Mouse (Mus musculus) fibroblast of lung, adult 2 months (primary cell): ENCODE data around the gene Stag1.

ENCODE experiments used
- DNase-seq: peaks from one replicate; pipeline ENCODE4 v3.0.0-alpha.2; 2011; ENCODE audit warnings: low read depth

The Stag1 gene

GRCm38 (mm10) chr9:100597546-100597945 is at the start of gene Stag1:
TSS of gene Stag1 (plus strand) at chr9:100597798.
- no peak for DNase-seq

- no peak for DNase-seq
Observed at GRCm38 (mm10) chr9:100548313-100548712, 49.3 kb upstream of the Stag1 start.

- no peak for DNase-seq
Observed at GRCm38 (mm10) chr9:100555686-100556085, 41.9 kb upstream of the Stag1 start.

GRCm38 (mm10) chr9:100558023-100558573 is 39.5 kb upstream of the Stag1 start:
- DNase-seq, result no peak

GRCm38 (mm10) chr9:100558991-100559390 is 38.6 kb upstream of the Stag1 start:
- no peak for DNase-seq

GRCm38 (mm10) chr9:100560251-100560890 is 37.2 kb upstream of the Stag1 start:
- no peak for DNase-seq

- DNase-seq, result no peak
Observed at GRCm38 (mm10) chr9:100569798-100570625, 27.6 kb upstream of the Stag1 start.

GRCm38 (mm10) chr9:100570626-100571233 is 26.9 kb upstream of the Stag1 start, which contains the start of gene Slc35g2:
TSS of gene Slc35g2 (minus strand) at chr9:100571090.
- no peak for DNase-seq

- DNase-seq, result no peak
Observed at GRCm38 (mm10) chr9:100571511-100571910, 26.1 kb upstream of the Stag1 start.

GRCm38 (mm10) chr9:100573300-100573699 is 24.3 kb upstream of the Stag1 start:
- no peak for DNase-seq

GRCm38 (mm10) chr9:100573942-100574341 is 23.7 kb upstream of the Stag1 start:
- no peak for DNase-seq

GRCm38 (mm10) chr9:100580196-100580740 is 17.3 kb upstream of the Stag1 start:
- no peak for DNase-seq

GRCm38 (mm10) chr9:100581543-100582492 is 15.8 kb upstream of the Stag1 start:
- DNase-seq, result no peak

- no peak for DNase-seq
Observed at GRCm38 (mm10) chr9:100582883-100583575, 14.6 kb upstream of the Stag1 start.

- DNase-seq, result no peak
Observed at GRCm38 (mm10) chr9:100584031-100584430, 13.6 kb upstream of the Stag1 start.

- DNase-seq, result no peak
Observed at GRCm38 (mm10) chr9:100590462-100590861, 7.1 kb upstream of the Stag1 start.

- DNase-seq, result no peak
Observed at GRCm38 (mm10) chr9:100596317-100596716, 1.3 kb upstream of the Stag1 start.

- no peak for DNase-seq
Observed at GRCm38 (mm10) chr9:100599761-100600328, 2.2 kb downstream of the Stag1 start.

GRCm38 (mm10) chr9:100602130-100602529 is 4.5 kb downstream of the Stag1 start:
- no peak for DNase-seq

GRCm38 (mm10) chr9:100603156-100603555 is 5.6 kb downstream of the Stag1 start:
- no peak for DNase-seq
